Mouse (Mus musculus): ENCODE data around the gene Ccdc162.

Ccdc162 gene

DNA sequence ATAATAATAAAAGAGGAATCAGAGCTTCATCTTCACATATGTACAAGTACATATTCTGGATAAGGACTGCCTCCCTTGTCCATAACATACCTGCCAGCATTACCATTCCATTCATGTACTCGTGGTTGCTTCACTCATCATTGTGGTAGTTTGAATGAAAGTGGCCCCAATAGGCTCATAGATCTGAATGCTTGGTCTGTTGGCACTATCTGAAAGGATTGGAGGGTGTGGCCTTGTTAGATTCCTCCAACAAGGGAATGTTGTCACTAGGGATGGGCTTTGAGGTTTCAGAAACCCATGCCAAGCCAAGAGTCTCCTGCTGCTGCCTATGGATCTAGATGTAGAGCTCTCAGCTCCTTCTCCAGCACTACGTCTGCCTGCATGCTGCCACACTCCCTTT, 180.4 kb downstream of the Ccdc162 start:
- Histone ChIP-seq H3K27me3 (ENCODE audit: insufficient read depth, low read length) (no peaks in the 10 kb centered on the region), H3K36me3 (ENCODE audit: insufficient read depth, low read length) (peaks cover 67% of the 10 kb centered on the region), H3K4me1 (replicated peaks; ENCODE audit: low read depth, low read length) (no peaks in the 10 kb centered on the region), H3K4me3 (replicated peaks; ENCODE audit: low read length) (no peak overlapping the region), H3K9me3 (ENCODE audit: low read length) (no peaks in the 10 kb centered on the region)
- TF ChIP-seq POU5F1 (IDR thresholded peaks at IDR 0.05; ENCODE audit: borderline replicate concordance, low read length) (no peak), CTCF (conservative IDR thresholded peaks at IDR 0.05; ENCODE audit: low read length) (no peak), NANOG (IDR thresholded peaks at IDR 0.05; ENCODE audit: borderline replicate concordance, low read length) (no peak)

DNA sequence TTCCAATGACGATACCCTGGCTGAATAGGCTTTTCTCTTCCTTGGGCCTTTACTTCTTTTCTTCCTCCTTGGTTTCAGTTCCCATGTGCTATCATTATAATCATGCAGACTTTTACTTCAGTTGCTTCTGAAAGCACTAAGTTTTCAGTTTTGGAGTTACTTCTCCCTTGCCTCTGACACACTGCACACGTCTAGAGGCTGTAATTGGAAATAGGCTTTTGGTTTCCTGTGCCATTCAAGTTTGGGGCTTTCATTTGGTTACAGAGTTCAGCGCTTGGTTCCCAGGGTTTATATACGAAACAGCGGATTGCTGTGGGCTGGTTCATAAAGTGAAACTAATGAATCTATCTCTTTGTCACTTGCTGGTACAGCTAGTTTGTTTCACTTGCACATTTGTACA, 186.5 kb downstream of the Ccdc162 start:
- H3K36me3 ChIP-seq (ENCODE audit: insufficient read depth, low read length), result peaks cover 90% of the 10 kb centered on the region
- no peak overlapping the region for H3K4me3 ChIP-seq (replicated peaks; ENCODE audit: low read length)
- H3K9me3 ChIP-seq (ENCODE audit: low read length), result no peaks in the 10 kb centered on the region
- TF ChIP-seq CTCF (conservative IDR thresholded peaks at IDR 0.05; ENCODE audit: low read length) (no peak), POU5F1 (IDR thresholded peaks at IDR 0.05; ENCODE audit: borderline replicate concordance, low read length) (no peak), NANOG (IDR thresholded peaks at IDR 0.05; ENCODE audit: borderline replicate concordance, low read length) (no peak)
- H3K4me1 ChIP-seq (replicated peaks; ENCODE audit: low read depth, low read length), result peaks cover 19% of the 10 kb centered on the region
- H3K27me3 ChIP-seq (ENCODE audit: insufficient read depth, low read length), result no peaks in the 10 kb centered on the region

DNA sequence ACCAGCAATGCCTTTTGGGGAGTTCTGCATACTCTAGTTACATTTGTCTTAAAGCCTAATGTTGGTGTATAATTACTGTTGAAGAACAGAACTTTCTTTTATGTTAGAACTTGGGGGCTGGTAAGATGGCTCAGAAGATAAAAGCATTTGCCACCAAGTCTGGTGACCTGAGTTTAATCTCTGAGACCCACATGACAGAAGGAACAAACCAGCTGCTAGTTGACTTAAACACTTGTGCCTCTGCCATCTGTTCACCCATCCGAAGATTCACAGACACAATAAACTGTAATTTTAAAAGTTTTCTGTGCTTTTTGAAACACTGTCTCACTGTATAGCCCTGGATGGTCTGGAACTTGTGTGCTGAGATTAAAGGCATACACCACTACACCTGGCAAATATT, 190.7 kb downstream of the Ccdc162 start:
- no peak overlapping the region for H3K4me3 ChIP-seq (replicated peaks; ENCODE audit: low read length)
- H3K36me3 ChIP-seq (ENCODE audit: insufficient read depth, low read length), result peaks cover 84% of the 10 kb centered on the region
- no peak for TF ChIP-seq POU5F1 (IDR thresholded peaks at IDR 0.05; ENCODE audit: borderline replicate concordance, low read length)

DNA sequence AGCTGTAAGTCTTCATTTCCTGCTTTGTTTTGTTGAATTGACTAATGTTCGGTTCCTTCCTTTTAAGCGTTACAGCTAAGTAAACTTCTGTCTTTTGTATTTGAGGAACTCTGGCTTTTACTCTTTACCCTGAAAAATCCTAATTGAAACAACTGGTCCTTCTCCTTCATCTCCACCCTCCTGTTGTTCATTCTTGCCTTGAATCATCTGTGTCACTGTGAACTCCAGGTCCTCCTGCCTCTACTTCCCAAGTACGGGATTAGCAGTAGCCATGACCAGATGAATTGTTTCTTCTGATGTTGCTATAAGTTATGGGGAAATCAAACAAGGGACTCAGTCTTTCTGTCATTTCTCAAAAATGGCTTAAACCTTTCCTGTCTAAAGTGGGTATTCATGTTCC, 193.0 kb downstream of the Ccdc162 start:
- Histone ChIP-seq H3K36me3 (ENCODE audit: insufficient read depth, low read length) (peaks cover 61% of the 10 kb centered on the region), H3K4me1 (replicated peaks; ENCODE audit: low read depth, low read length) (peaks cover 59% of the 10 kb centered on the region), H3K4me3 (replicated peaks; ENCODE audit: low read length) (no peak overlapping the region), H3K27me3 (ENCODE audit: insufficient read depth, low read length) (no peaks in the 10 kb centered on the region), H3K9me3 (ENCODE audit: low read length) (no peaks in the 10 kb centered on the region)
- TF ChIP-seq NANOG (IDR thresholded peaks at IDR 0.05; ENCODE audit: borderline replicate concordance, low read length) (no peak), POU5F1 (IDR thresholded peaks at IDR 0.05; ENCODE audit: borderline replicate concordance, low read length) (no peak), CTCF (conservative IDR thresholded peaks at IDR 0.05; ENCODE audit: low read length) (no peak)

More for the DNA sequence above, 190.7 kb downstream of the Ccdc162 start:
- Histone ChIP-seq H3K4me1 (replicated peaks; ENCODE audit: low read depth, low read length) (peaks cover 57% of the 10 kb centered on the region), H3K9me3 (ENCODE audit: low read length) (no peaks in the 10 kb centered on the region), H3K27me3 (ENCODE audit: insufficient read depth, low read length) (no peaks in the 10 kb centered on the region)

DNA sequence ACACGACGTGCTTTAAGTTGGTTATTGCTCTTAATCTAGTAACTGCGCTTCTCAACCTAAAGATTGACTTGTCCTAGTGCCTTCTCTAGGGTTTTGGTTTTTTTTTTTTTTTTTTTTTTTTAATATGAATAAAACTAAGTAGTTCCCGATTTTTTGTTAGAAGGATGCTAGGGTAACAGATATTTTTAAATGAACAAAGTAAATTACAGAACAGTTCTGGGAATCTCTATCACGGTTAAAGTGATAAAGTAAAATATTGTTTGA, 196.1 kb downstream of the Ccdc162 start:
- Histone ChIP-seq H3K4me1 (replicated peaks; ENCODE audit: low read depth, low read length) (peaks cover 51% of the 10 kb centered on the region), H3K4me3 (replicated peaks; ENCODE audit: low read length) (peak overlapping the region; percentile 92), H3K9me3 (ENCODE audit: low read length) (no peaks in the 10 kb centered on the region), H3K36me3 (ENCODE audit: insufficient read depth, low read length) (peaks cover 39% of the 10 kb centered on the region), H3K27me3 (ENCODE audit: insufficient read depth, low read length) (no peaks in the 10 kb centered on the region)
- TF ChIP-seq NANOG (IDR thresholded peaks at IDR 0.05; ENCODE audit: borderline replicate concordance, low read length) (no peak), POU5F1 (IDR thresholded peaks at IDR 0.05; ENCODE audit: borderline replicate concordance, low read length) (no peak), CTCF (conservative IDR thresholded peaks at IDR 0.05; ENCODE audit: low read length) (no peak)

DNA sequence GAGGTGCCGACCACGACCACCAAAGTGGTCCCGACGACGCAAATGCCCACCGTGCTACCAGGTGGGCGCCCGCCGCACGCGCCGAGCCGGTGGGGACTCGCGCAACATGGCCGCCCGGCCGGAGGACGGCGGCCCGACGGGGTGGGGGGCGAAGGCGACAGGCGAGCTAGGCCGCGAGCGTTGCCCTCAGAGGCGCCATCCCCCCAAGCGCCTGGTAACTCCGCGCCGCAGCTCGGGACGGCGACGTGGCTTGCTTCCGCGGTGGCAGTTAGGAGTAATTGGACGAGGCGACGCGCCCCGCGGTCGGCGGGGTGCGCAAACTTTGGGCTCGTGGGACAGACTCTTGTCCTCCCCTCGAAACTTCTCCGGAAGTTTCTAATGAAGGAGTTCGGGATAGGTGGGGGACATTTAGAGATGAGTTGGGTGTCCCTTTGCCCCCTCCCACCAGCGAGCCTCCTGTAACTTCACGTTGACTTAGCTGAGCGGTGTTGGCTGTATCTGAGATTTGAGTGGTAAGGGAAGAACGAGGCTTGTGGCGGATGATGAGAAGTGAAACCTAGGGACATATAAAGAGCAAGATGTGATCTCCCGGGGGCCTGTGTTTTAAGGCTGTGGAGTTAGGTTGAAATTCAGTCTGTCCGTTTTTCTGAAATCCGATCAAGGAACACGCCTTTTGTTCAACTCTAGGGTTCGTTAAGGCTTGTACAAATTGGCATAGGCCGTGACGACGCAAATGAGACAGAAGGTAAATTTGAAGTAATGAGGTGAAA, 196.6 kb downstream of the Ccdc162 start:
- Histone ChIP-seq H3K4me3 (replicated peaks; ENCODE audit: low read length) (peak overlapping the region; percentile 92), H3K4me1 (replicated peaks; ENCODE audit: low read depth, low read length) (peaks cover 46% of the 10 kb centered on the region), H3K9me3 (ENCODE audit: low read length) (no peaks in the 10 kb centered on the region), H3K27me3 (ENCODE audit: insufficient read depth, low read length) (no peaks in the 10 kb centered on the region), H3K36me3 (ENCODE audit: insufficient read depth, low read length) (peaks cover 34% of the 10 kb centered on the region)
- no peak for TF ChIP-seq POU5F1 (IDR thresholded peaks at IDR 0.05; ENCODE audit: borderline replicate concordance, low read length)
- no peak for TF ChIP-seq CTCF (conservative IDR thresholded peaks at IDR 0.05; ENCODE audit: low read length)
- TF ChIP-seq NANOG (IDR thresholded peaks at IDR 0.05; ENCODE audit: borderline replicate concordance, low read length), result no peak

DNA sequence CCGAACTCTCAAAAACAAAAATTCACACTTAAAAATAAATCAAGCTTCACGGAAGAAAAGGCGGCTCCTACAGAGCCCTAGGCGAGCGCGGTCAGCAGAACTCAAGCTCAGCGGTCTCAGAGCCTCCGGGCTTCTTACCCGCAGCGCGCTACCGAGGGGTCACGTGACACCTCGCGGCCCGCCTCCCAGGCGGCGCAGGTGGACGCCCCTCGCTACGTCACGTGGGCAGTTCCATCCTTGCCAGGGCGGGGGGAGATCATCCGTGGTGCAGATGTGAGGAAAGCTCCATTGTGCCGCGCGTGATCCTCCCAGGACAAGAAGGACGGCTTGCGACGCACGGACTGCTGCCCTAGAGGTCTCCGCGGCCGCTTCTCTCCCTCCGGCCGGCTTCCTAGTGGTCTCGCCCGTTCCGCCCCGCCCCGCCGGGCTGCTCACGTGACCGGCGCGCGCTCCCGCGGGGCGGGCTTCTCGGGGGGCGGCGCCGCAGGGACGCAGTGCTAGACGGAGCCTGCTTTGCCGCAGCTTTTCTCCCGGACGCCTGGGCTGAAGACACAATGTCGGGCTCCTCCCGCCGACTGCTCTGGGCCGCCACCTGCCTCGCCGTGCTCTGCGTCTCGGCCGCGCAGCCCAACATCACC, 197.3 kb downstream of the Ccdc162 start, which contains the start of gene Cd164:
Gene Cd164 (plus strand): TSS at position 434 of the 638 bp plus-strand sequence.
- no peak for TF ChIP-seq POU5F1 (IDR thresholded peaks at IDR 0.05; ENCODE audit: borderline replicate concordance, low read length)
- no peak for TF ChIP-seq NANOG (IDR thresholded peaks at IDR 0.05; ENCODE audit: borderline replicate concordance, low read length)
- TF ChIP-seq CTCF (conservative IDR thresholded peaks at IDR 0.05; ENCODE audit: low read length), result no peak
- no peaks in the 10 kb centered on the region for H3K27me3 ChIP-seq (ENCODE audit: insufficient read depth, low read length)
- peaks cover 27% of the 10 kb centered on the region for H3K36me3 ChIP-seq (ENCODE audit: insufficient read depth, low read length)
- H3K4me1 ChIP-seq (replicated peaks; ENCODE audit: low read depth, low read length), result peaks cover 41% of the 10 kb centered on the region
- no peaks in the 10 kb centered on the region for H3K9me3 ChIP-seq (ENCODE audit: low read length)
- H3K4me3 ChIP-seq (replicated peaks; ENCODE audit: low read length), result peak within 1 kb of the TSS; percentile 92

DNA sequence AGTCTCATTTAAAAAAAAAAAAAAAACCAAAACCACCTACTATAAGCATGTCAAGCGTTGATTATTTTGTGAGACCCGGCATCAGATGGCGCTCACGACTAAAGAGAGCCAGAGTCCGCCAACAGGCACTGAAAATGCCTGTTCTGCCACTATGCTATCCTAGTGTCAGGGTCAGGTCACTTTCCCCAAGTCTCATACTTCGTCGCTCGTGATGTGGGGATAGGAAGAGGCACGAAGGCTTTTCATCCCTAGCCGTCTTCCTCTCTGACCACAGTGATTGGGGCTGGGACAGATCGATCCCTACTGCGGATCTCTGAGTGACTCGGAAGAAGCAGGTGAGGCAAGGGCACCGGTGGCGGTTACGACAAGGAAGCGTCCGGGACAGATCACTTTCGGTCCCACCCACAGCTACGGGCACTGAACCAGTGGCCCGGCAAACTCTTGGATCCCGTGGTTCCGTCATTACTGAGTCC, 197.9 kb downstream of the Ccdc162 start:
- Histone ChIP-seq H3K36me3 (ENCODE audit: insufficient read depth, low read length) (peaks cover 21% of the 10 kb centered on the region), H3K27me3 (ENCODE audit: insufficient read depth, low read length) (no peaks in the 10 kb centered on the region), H3K4me1 (replicated peaks; ENCODE audit: low read depth, low read length) (peaks cover 36% of the 10 kb centered on the region), H3K9me3 (ENCODE audit: low read length) (no peaks in the 10 kb centered on the region), H3K4me3 (replicated peaks; ENCODE audit: low read length) (peak overlapping the region; percentile 92)
- TF ChIP-seq POU5F1 (IDR thresholded peaks at IDR 0.05; ENCODE audit: borderline replicate concordance, low read length), result no peak
- TF ChIP-seq CTCF (conservative IDR thresholded peaks at IDR 0.05; ENCODE audit: low read length), result peak; percentile 10; the same call in 1 of the 2 replicates
